1 mouse cellular context compared by ENCODE assay signal in genomic region chr3:95286011-95286410, GRCm38 (mm10).
TF ChIP-seq lines count a peak whose summit lies in the region.

No protein-coding gene starts in this region.

TF ChIP-seq in MEL, 35 proteins besides CTCF, POLR2A, EP300 and RAD21:
- no peak for TF ChIP-seq GATA1 (IDR thresholded peaks at IDR 0.05; ENCODE audit: low read depth, low read length)
- no peak for TF ChIP-seq UBTF (IDR thresholded peaks at IDR 0.05; ENCODE audit: borderline replicate concordance, insufficient read depth, low read depth, low read length)
- TF ChIP-seq NELFE (IDR thresholded peaks at IDR 0.05; ENCODE audit: low read depth, low read length) = no peak
